Mouse (Mus musculus) heart, adult 2 months (tissue): ENCODE data around the gene Hist1h2bg.

ENCODE experiments used
- CTCF ChIP-seq: fragments of 200-600 bp; IDR thresholded peaks from 2 replicates; pipeline ENCODE4 v1.8.1; 2022; ENCODE audit warnings: antibody characterized with exemption, mild to moderate bottlenecking, moderate library complexity
- EP300 ChIP-seq: fragments of 200-500 bp; IDR thresholded peaks from 2 replicates; pipeline ENCODE4 v1.6.1; 2011; ENCODE audit warnings: low read depth, low read length, control low read depth; ENCODE audit not compliant: insufficient read depth
- POLR2A ChIP-seq: fragments of 200-500 bp; IDR thresholded peaks from 2 replicates; pipeline ENCODE4 v1.6.1; 2011; ENCODE audit warnings: mild to moderate bottlenecking, low read depth, low read length, control low read depth; ENCODE audit not compliant: insufficient read depth

DNA sequence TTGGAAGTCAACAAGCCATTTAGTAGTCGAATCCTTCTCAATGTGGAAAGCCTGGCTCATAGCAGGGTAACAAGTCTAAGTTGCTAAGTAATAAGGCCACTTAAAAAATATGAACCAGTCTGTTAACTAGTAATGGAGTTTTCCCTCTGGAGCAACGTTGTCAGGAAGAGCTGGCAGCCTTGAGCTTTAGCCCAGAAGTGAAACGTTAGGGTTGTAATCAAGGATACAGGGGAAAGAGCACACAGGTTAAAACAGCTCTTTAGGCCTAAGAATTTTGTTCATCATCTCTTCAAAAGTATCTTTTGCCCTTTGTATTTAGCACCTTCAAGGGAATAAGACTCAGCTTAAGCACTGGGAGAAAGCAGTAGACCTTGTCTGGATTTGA is 20.4 kb upstream of the Hist1h2bg start:
- TF ChIP-seq CTCF = no peak
- TF ChIP-seq POLR2A = no peak
- no peak for TF ChIP-seq EP300
